Mouse (Mus musculus) testis, postnatal 10 days (tissue): ENCODE measurements around the gene Pth2.
"Not testable (repeated sequence)": the region's sequence is repeated elsewhere in the genome, so short reads cannot be mapped to it uniquely, and the experiment has no call there.

Experiments used
- DNase-seq: peaks from one replicate; pipeline ENCODE4 v3.0.0; 2021; ENCODE audit warnings: low spot score

Pth2 gene

GRCm38 (mm10) chr7:45180896-45181477 is at the start of gene Pth2:
Gene Pth2 (plus strand): TSS chr7:45180995.
- no peak for DNase-seq

GRCm38 (mm10) chr7:45131850-45132249 is 48.9 kb upstream of the Pth2 start:
- peak; percentile 43 for DNase-seq

- no peak for DNase-seq
These were observed 47.2 kb upstream of the Pth2 start for GRCm38 (mm10) chr7:45133446-45134159.

- DNase-seq = peak; percentile 82
These were observed 46.2 kb upstream of the Pth2 start for GRCm38 (mm10) chr7:45134544-45135026.

GRCm38 (mm10) chr7:45135370-45135769 is 45.4 kb upstream of the Pth2 start:
- no peak for DNase-seq

GRCm38 (mm10) chr7:45135993-45136567 is 44.7 kb upstream of the Pth2 start, which contains the start of the genes Gm45713 and Flt3l:
Gene Gm45713 (minus strand): TSS chr7:45136231.
Gene Flt3l (minus strand): TSS chr7:45136432.
- peak; percentile 94 for DNase-seq

- no peak for DNase-seq
These were observed 43.4 kb upstream of the Pth2 start for GRCm38 (mm10) chr7:45137171-45138006.

- no peak for DNase-seq
These were observed 42.4 kb upstream of the Pth2 start for GRCm38 (mm10) chr7:45138403-45138802.

- DNase-seq = no peak
These were observed 40.7 kb upstream of the Pth2 start for GRCm38 (mm10) chr7:45139904-45140723.

- no peak for DNase-seq
These were observed 39.5 kb upstream of the Pth2 start for GRCm38 (mm10) chr7:45141319-45141718.

GRCm38 (mm10) chr7:45141914-45142313 is 38.9 kb upstream of the Pth2 start:
- DNase-seq = no peak

- DNase-seq = no peak
These were observed 36.2 kb upstream of the Pth2 start for GRCm38 (mm10) chr7:45144368-45145174.

- DNase-seq = no peak
These were observed 35.3 kb upstream of the Pth2 start for GRCm38 (mm10) chr7:45145460-45145859.

- no peak for DNase-seq
These were observed 33.5 kb upstream of the Pth2 start for GRCm38 (mm10) chr7:45147267-45147666.

- no peak for DNase-seq
These were observed 32.9 kb upstream of the Pth2 start for GRCm38 (mm10) chr7:45147899-45148298.

GRCm38 (mm10) chr7:45148534-45149098 is 32.2 kb upstream of the Pth2 start:
- no peak for DNase-seq

GRCm38 (mm10) chr7:45149545-45149944 is 31.2 kb upstream of the Pth2 start:
- no peak for DNase-seq

- DNase-seq = no peak
These were observed 30.5 kb upstream of the Pth2 start for GRCm38 (mm10) chr7:45150321-45150720.

GRCm38 (mm10) chr7:45151303-45151702 is 29.5 kb upstream of the Pth2 start:
- DNase-seq = no peak

GRCm38 (mm10) chr7:45153052-45153451 is 27.7 kb upstream of the Pth2 start:
- DNase-seq = not testable (repeated sequence)
